Mouse (Mus musculus) forebrain, embryonic 15.5 days (tissue): Measurements from ENCODE around the gene Eef1a1. TPM values are rescaled to one million over a fixed set of nuclear protein-coding genes. Genes with fewer than 3 reads are reported as not detected.
"Not testable (repeated sequence)": the region's sequence is repeated elsewhere in the genome, so short reads cannot be mapped to it uniquely, and the experiment has no call there.

Experiments
- ATAC-seq: fragments of 200-750 bp; cut with Nextera tagmentation; replicated peaks from 2 replicates; pipeline ENCODE4 v1.8.0; 2017; ENCODE audit warnings: mild to moderate bottlenecking, moderate TSS enrichment, moderate library complexity
- H3K27ac ChIP-seq: fragments of 300-500 bp; sonication (generic); replicated peaks from 2 replicates; pipeline ENCODE4 v1.5.1; 2015; ENCODE audit warnings: mild to moderate bottlenecking, inconsistent platforms
- H3K27me3 ChIP-seq: fragments of 300-500 bp; sonication (generic); 2 replicates; pipeline ENCODE4 v1.6.1; 2015; ENCODE audit warnings: inconsistent platforms
- H3K36me3 ChIP-seq: fragments of 300-500 bp; sonication (generic); 2 replicates; pipeline ENCODE4 v1.6.1; 2015; ENCODE audit warnings: mild to moderate bottlenecking, inconsistent platforms
- H3K4me1 ChIP-seq: fragments of 300-500 bp; sonication (generic); 2 replicates; pipeline ENCODE4 v1.6.1; 2015; ENCODE audit warnings: inconsistent platforms
- H3K4me2 ChIP-seq: fragments of 300-500 bp; sonication (generic); replicated peaks from 2 replicates; pipeline ENCODE4 v1.6.1; 2015; ENCODE audit warnings: mild to moderate bottlenecking, inconsistent platforms
- H3K4me3 ChIP-seq: fragments of 300-500 bp; sonication (generic); 2 replicates; pipeline ENCODE4 v1.5.1; 2015; ENCODE audit warnings: mild to moderate bottlenecking, inconsistent platforms
- H3K9ac ChIP-seq: fragments of 300-500 bp; sonication (generic); replicated peaks from 2 replicates; pipeline ENCODE4 v1.6.1; 2015; ENCODE audit warnings: mild to moderate bottlenecking, inconsistent platforms
- H3K9me3 ChIP-seq: fragments of 300-500 bp; sonication (generic); 2 replicates; pipeline ENCODE4 v1.6.1; 2016; ENCODE audit warnings: inconsistent platforms
- WGBS: fragments of 180-500 bp; shearing (Covaris S2); methylation state at CpG from one replicate; pipeline ENCODE4 v1.1.7; 2015; ENCODE audit warnings: mixed read lengths; 5-methylcytosine and 5-hydroxymethylcytosine counted together
- polyA plus RNA-seq: library from polyadenylated mRNA; unstranded; fragments of >200 nt; fragmentation: Nextera tagmentation; extraction: Ambion mirVana; gene quantifications from 2 replicates; pipeline ENCODE4 v1.2.1, GENCODE M21; 2015

Gene Eef1a1
- polyA plus RNA-seq, 1 experiment from 2014 or later = 3,862 TPM

DNA sequence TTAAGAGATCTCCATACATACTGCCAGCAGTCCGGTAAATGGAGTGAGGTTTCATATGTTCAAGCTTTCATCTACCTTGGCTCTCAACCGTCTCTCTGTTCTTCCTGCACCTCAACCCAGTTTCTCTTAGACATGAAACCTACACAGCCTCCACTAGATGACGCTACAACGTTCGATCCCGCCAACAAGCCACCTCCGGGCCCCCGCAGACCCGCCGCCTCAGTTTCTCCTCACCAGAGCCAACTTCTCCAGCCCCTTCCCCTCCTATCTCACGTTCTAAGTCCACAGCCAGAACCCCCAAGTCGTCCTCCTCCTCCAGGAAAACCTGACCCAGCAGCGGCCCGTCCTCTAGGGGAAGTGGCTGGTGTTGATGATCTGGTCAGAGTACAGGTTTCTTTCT lies 32.7 kb upstream of the Eef1a1 start:
- Histone ChIP-seq H3K27ac (peak overlapping the region; percentile 82), H3K9me3 (no peaks in the 10 kb centered on the region), H3K9ac (peak overlapping the region; percentile 56), H3K4me1 (peaks cover 20% of the 10 kb centered on the region), H3K4me2 (peak overlapping the region; percentile 87), H3K36me3 (no peaks in the 10 kb centered on the region), H3K27me3 (no peaks in the 10 kb centered on the region), H3K4me3 (peak overlapping the region; percentile 52)
- ATAC-seq = peak; percentile 20; the same call in 1 of the 2 replicates
- 19% methylated on average over 14 of the region's 14 CpGs for WGBS

DNA sequence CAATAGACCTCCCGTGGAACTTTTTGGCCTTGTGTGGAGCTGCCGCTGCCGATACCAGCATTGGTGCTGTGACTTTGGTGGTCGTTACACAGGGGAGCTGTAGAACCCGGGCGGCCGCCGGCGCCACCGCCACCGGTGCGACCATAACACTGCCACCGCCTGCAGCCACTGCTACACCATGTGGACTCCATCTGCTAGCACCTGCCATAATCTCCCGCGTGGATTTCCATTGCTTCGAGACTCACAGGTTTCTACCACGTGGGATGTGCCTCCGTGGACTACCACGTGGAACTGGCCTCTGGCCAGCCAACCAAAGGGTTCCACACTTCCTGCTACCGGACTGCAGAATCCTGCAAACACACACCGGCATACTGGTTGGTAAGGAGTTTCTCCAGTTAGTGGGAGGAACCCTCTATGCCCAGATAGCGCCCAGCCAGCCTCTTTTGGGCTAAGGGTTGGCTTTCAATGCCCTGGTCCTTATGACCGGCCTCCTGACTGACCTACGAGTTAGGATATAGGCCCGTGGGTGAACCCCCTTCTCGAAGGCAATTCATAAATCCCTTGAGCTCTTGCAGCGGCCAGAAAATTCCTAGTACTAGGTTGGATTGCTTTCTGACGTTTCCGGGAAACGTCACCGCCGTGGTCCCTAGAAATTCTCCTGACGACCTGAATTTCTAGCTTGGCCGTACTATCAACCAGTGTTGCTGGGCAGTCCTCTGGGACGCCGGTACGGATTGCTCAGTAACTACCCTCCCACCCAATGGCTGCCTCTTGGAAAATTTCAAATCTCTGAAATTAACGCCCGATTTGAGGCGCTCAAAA lies 32.0 kb upstream of the Eef1a1 start:
- H3K9me3 ChIP-seq = no peaks in the 10 kb centered on the region
- H3K9ac ChIP-seq = peak overlapping the region; percentile 56
- no peaks in the 10 kb centered on the region for H3K36me3 ChIP-seq
- 1% methylated on average over 40 of the region's 40 CpGs for WGBS
- ATAC-seq = peak; percentile 79
- H3K4me2 ChIP-seq = peak overlapping the region; percentile 87
- peak overlapping the region; percentile 82 for H3K27ac ChIP-seq
- peaks cover 19% of the 10 kb centered on the region for H3K4me1 ChIP-seq
- H3K27me3 ChIP-seq = no peaks in the 10 kb centered on the region
- peak overlapping the region; percentile 52 for H3K4me3 ChIP-seq

DNA sequence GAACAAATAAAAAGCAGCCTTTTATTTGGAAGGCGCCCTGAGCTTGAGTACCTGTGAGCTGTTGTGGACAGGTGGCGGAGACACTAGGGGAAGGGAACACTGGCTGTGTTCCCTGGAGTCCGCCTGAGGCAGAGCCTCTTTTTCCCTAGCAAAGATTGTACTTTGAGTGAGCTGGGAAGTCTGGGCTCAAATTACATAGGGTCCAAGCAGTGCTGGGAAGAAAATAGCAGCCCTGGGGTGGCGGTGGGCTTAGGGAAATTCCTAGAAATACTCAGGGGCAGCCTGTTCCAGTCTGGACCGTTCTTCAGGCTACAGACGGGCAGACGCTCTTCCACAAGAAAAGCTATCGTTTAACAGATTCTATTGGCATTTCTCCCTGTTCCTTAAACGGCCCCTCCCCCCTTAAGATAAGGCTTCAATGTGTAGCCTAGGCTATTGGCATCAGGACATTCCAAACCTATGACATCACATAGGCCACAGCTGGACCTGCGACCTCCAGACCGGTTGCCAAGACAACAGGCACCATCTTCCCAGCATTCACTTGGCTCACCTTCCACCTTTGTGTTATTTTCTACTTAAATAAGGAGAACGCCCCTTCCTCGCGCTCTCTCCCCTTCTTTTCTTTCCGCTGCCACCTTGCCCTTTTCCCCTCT lies 31.3 kb upstream of the Eef1a1 start:
- peak overlapping the region; percentile 82 for H3K27ac ChIP-seq
- peak overlapping the region; percentile 52 for H3K4me3 ChIP-seq
- H3K27me3 ChIP-seq = no peaks in the 10 kb centered on the region
- H3K36me3 ChIP-seq = no peaks in the 10 kb centered on the region
- peak overlapping the region; percentile 56 for H3K9ac ChIP-seq
- peaks cover 19% of the 10 kb centered on the region for H3K4me1 ChIP-seq
- under 1% methylated on average over 15 of the region's 15 CpGs for WGBS
- no peaks in the 10 kb centered on the region for H3K9me3 ChIP-seq
- H3K4me2 ChIP-seq = peak overlapping the region; percentile 87
- peak; percentile 71 for ATAC-seq

DNA sequence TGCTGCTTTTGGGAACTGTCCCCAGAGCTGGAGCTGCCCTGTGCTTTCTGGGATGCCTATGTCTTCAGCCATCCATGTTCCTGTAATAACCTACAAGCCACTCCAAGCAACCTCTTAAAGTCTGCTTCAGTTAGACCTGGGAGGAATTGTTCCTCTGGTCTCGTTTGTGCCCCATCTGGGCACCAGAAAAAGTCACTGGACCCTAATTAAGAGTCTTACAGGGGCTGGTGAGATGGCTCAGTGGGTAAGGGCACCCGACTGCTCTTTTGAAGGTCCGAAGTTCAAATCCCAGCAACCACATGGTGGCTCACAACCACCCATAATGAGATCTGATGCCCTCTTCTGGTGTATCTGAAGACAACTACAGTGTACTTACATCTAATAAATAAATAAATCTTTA lies 28.3 kb upstream of the Eef1a1 start:
- not testable (repeated sequence) for H3K9ac ChIP-seq, ATAC-seq, H3K27me3 ChIP-seq, H3K36me3 ChIP-seq, H3K9me3 ChIP-seq, H3K4me2 ChIP-seq, H3K4me3 ChIP-seq, H3K27ac ChIP-seq
- H3K4me1 ChIP-seq = peaks cover 19% of the 10 kb centered on the region
- 58% methylated on average over 3 of the region's 3 CpGs for WGBS

DNA sequence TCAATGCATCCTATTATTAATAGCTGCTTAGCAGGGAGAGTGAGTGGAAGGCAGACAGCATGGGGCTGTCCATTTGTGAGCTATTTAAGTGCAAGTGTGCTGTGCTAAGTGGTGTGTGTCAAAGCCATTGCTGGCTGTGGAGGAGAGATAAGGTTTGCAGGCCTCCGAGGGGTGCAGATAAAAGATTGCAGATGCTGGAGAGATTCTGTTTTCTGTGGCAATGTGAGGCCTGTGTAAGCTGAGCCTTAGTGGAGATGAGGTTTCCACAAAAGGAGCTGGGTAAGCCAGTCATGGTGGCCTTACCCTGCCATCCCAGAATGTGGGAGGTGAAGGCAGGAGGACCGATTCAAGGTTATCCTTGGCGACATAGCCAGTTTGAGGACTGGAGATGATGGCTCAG lies 27.2 kb upstream of the Eef1a1 start:
- no peaks in the 10 kb centered on the region for H3K27me3 ChIP-seq
- H3K9me3 ChIP-seq = no peaks in the 10 kb centered on the region
- no peak overlapping the region for H3K27ac ChIP-seq
- WGBS = 82% methylated on average over 3 of the region's 3 CpGs
- ATAC-seq = no peak
- H3K4me3 ChIP-seq = no peak overlapping the region
- H3K4me2 ChIP-seq = no peak overlapping the region
- H3K9ac ChIP-seq = no peak overlapping the region
- peaks cover 13% of the 10 kb centered on the region for H3K4me1 ChIP-seq
- no peaks in the 10 kb centered on the region for H3K36me3 ChIP-seq

DNA sequence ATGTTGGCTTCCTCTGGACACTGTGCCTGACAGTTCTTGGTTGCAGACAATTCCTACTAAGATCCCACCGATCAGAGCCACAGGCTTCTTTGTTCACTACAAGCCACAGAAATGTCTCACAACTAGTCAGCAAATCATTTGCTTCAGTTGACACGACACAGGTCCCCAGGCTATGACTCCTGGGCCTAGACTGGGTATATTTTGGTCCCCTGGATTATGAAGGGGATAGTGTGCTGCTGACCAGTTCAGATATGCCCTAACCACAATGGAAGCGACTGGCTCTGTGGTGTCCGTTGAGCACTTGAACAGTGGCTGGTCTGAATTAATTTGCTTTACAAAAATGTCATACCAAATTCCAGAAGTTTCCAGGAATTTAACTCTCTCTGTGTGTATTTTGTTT lies 25.7 kb upstream of the Eef1a1 start:
- Histone ChIP-seq H3K4me3 (no peak overlapping the region), H3K4me2 (no peak overlapping the region), H3K9ac (no peak overlapping the region), H3K27me3 (no peaks in the 10 kb centered on the region), H3K9me3 (no peaks in the 10 kb centered on the region), H3K27ac (no peak overlapping the region), H3K4me1 (no peaks in the 10 kb centered on the region), H3K36me3 (no peaks in the 10 kb centered on the region)
- ATAC-seq = no peak
- WGBS = 77% methylated on average over 4 of the region's 4 CpGs

DNA sequence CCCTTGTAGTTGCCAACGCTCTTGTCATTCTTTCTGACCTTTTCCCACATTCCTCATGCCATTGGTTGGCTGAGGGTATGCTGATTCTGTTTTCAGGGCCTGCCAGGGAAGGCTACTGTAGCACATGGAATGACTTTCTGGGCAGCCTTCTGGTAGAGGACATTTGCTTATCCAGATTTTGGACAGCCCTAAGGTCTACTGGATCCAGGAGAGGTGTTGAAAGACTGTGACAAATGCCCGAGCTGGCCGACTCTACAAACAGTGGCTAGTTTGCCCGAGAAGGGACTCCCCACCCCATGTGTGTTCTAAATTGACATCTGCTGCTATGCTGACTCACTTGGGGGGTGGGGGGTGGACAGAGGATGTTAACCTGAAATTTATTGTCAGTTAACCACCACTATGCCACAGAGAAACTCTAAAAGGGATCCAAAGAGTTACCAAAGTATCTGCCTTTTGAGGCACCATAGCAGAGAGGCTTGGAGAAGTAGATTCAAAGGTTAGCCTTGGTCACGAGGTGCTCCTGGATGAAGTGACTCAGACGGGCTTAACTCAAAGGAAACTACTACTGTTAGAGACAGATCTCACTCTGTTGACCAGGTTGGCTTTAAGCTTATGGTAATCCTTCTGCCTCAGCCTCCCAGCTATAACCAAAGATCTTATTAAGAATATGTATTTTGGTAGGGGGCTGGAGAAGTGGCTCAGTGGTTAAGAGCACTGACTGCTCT lies 25.0 kb upstream of the Eef1a1 start:
- no peak overlapping the region for H3K27ac ChIP-seq
- no peak overlapping the region for H3K4me3 ChIP-seq
- H3K4me2 ChIP-seq = no peak overlapping the region
- no peak for ATAC-seq
- WGBS = 88% methylated on average over 6 of the region's 6 CpGs
- no peaks in the 10 kb centered on the region for H3K27me3 ChIP-seq
- no peak overlapping the region for H3K9ac ChIP-seq
- H3K9me3 ChIP-seq = no peaks in the 10 kb centered on the region
- no peaks in the 10 kb centered on the region for H3K4me1 ChIP-seq
- no peaks in the 10 kb centered on the region for H3K36me3 ChIP-seq

DNA sequence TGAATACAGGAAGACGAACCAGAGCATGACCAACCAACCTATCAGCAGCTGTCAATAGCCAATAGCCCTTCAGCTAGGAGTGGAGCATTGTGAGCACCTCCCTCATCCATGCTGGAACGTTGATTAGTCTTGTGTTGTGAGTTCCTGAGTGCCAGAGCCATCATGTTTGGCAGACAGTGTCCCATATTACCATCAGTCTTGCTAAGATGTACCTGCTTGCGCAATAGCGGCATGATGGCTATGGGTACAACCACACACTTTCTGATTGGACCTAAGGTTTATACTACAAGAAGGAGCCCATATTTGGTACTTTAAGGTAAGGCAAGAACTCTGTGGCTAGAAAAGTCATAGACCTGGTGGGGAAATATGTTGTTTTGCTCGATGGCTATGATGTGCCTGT lies 22.8 kb upstream of the Eef1a1 start:
- Histone ChIP-seq H3K27ac (no peak overlapping the region), H3K4me1 (no peaks in the 10 kb centered on the region), H3K9ac (no peak overlapping the region), H3K36me3 (no peaks in the 10 kb centered on the region), H3K4me2 (no peak overlapping the region), H3K4me3 (no peak overlapping the region), H3K9me3 (no peaks in the 10 kb centered on the region), H3K27me3 (no peaks in the 10 kb centered on the region)
- ATAC-seq = no peak
- 96% methylated on average over 5 of the region's 5 CpGs for WGBS

DNA sequence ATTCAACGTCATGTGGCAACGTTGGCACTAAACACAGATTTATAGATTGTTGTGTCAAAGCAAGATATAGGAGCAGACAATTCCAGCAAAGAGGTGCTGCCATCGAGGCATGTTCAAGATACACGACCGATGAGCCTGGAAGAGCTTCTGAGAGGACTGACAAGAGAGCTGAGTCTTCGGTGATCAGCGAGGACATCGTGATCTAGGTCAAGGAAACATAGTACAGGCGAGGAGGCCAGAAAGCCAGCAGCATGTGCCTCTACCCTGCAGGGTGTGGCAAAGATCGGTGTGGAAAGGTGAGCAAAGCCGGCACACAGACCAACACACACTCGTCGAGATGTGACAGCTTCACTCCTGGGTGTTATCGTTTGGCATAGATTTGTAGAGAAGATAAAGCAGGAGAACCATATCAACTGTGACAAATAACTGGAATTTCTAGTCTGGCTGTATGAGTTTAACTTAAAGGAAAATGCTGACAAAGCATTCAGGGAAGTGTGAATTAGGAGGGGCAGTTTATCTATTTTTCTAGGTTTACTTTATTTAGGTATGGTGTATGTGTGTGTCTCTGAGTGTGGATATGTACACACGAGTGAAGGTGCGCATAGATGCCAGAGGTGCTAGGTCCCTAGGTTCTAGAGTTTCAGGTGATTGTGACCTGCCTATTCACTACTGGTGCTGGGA lies 19.3 kb upstream of the Eef1a1 start:
- Histone ChIP-seq H3K4me1 (peaks cover 17% of the 10 kb centered on the region), H3K27ac (no peak overlapping the region), H3K4me2 (no peak overlapping the region), H3K27me3 (no peaks in the 10 kb centered on the region), H3K9me3 (no peaks in the 10 kb centered on the region), H3K9ac (no peak overlapping the region), H3K36me3 (no peaks in the 10 kb centered on the region), H3K4me3 (no peak overlapping the region)
- no peak for ATAC-seq
- 93% methylated on average over 16 of the region's 16 CpGs for WGBS

DNA sequence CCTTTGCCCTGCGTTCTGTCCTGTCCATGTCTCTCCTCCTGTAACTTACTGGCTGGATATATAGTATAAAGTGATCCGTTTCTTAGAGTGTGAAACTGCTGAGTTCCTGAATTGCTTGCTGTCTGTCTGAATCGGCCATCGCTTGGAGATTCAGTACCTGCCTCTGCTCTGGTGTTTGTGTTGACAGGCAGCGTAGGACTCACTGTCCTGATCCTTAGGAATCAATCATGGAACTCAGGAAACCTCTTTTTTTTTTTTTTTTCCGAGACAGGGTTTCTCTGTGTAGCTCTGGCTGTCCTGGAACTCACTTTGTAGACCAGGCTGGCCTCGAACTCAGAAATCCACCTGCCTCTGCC lies 17.7 kb upstream of the Eef1a1 start:
- Histone ChIP-seq H3K27me3 (no peaks in the 10 kb centered on the region), H3K27ac (no peak overlapping the region), H3K4me2 (no peak overlapping the region), H3K4me1 (peaks cover 27% of the 10 kb centered on the region), H3K9me3 (no peaks in the 10 kb centered on the region), H3K36me3 (no peaks in the 10 kb centered on the region), H3K4me3 (no peak overlapping the region), H3K9ac (no peak overlapping the region)
- WGBS = 92% methylated on average over 7 of the region's 7 CpGs
- ATAC-seq = no peak

DNA sequence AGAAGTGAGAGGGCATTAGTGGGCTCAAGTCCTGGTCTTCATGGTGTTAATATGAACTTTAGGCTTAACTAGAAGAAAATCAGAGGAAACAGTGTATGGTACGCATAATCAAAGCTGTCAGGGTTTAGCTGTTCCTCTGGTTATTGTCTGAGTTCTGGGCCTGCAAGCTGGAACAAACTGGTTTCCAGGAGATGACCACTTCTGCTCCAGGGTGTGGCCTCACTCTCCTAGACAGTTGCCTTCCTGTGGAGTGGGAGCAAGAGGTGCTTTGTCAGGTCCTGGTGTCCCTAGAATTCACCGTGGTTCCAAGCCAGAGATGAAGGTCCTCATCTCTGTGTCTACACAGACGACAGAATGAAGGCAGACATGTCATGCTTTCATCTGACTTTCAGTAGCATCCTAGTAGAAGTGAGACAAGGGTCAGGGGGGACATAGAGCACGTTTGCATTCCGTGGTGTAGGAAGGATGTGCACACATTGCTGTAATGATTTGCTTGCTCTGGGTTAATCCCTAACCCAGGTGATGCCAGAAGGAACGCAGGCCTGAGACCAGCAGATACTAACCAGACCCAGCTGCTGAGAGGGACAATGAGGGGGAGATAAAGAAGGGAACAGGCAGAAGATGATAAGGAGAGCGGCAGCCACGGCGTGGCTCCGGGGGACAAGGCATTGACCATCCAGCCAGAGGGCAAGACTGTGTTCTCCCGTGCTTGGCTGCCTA lies 17.2 kb upstream of the Eef1a1 start:
- Histone ChIP-seq H3K27me3 (no peaks in the 10 kb centered on the region), H3K9ac (no peak overlapping the region), H3K4me1 (peaks cover 27% of the 10 kb centered on the region), H3K4me3 (no peak overlapping the region), H3K36me3 (no peaks in the 10 kb centered on the region), H3K4me2 (no peak overlapping the region), H3K9me3 (no peaks in the 10 kb centered on the region), H3K27ac (no peak overlapping the region)
- 83% methylated on average over 11 of the region's 11 CpGs for WGBS
- ATAC-seq = no peak
